In genomic region chr11:96910003-96910402, GRCm38 (mm10) we compare ENCODE assay signal across 8 mouse cellular contexts. TPM values are rescaled to one million over a fixed set of nuclear protein-coding genes. Genes with fewer than 3 reads are reported as not detected.
A peak's percentile ranks its signal among the peaks of the same experiment; 100 is the strongest.
DNase-seq lines count a peak whose midpoint lies in the region; ATAC-seq and TF ChIP-seq lines count a peak whose summit lies in the region.

No protein-coding gene starts in this region.

- H3K4me1 ChIP-seq in embryonic facial prominence, embryonic 10.5 days = peaks cover 58% of the 10 kb centered on the region
- H3K4me1 ChIP-seq in kidney, adult 2 months (ENCODE audit: control insufficient read depth, insufficient read depth, low read length) = peaks cover 4% of the 10 kb centered on the region; the same call in 1 of the 2 replicates
- peaks cover 3% of the 10 kb centered on the region for H3K4me1 ChIP-seq in limb, embryonic 12.5 days (replicated peaks)
- no peaks in the 10 kb centered on the region for H3K4me1 ChIP-seq in midbrain, postnatal 0 days (ENCODE audit: insufficient read depth, low read length)

- peak; percentile 83 for ATAC-seq in granulocyte monocyte progenitor cell, adult 5-6 weeks (replicated peaks; ENCODE audit: poor library complexity, severe bottlenecking)
- 0 out of 2 replicates have a peak, but pooled peaks have one; percentile 39 for ATAC-seq in limb, embryonic 12.5 days (ENCODE audit: insufficient number of reproducible peaks, insufficient read depth, low FRiP score, low TSS enrichment, low read depth)
- ATAC-seq in midbrain, postnatal 0 days (ENCODE audit: low FRiP score) = 0 out of 2 replicates have a peak, but pooled peaks have one; percentile 44

- no peaks in the 10 kb centered on the region for H3K9me3 ChIP-seq in embryonic facial prominence, embryonic 10.5 days
- no peaks in the 10 kb centered on the region for H3K9me3 ChIP-seq in limb, embryonic 12.5 days
- H3K9me3 ChIP-seq in midbrain, postnatal 0 days (ENCODE audit: low read length) = no peaks in the 10 kb centered on the region

- TF ChIP-seq CTCF in kidney, adult 2 months (conservative IDR thresholded peaks at IDR 0.05; ENCODE audit: insufficient read depth, insufficient read length, low read depth, low read length) = peak; percentile 92
- peak; percentile 91 for TF ChIP-seq CTCF in midbrain, postnatal 0 days (IDR thresholded peaks at IDR 0.05)

- peak; percentile 92 for DNase-seq in 3T3-L1 (ENCODE audit: low read depth, low spot score)
- peak; percentile 58 for DNase-seq in adrenal gland, adult 8-10 months
- peak; percentile 86 for DNase-seq in embryonic facial prominence, embryonic 10.5 days (ENCODE audit: low spot score)
- peak; percentile 85 for DNase-seq in kidney, adult 2 months
- DNase-seq in midbrain, postnatal 0 days (ENCODE audit: low spot score) = peak; percentile 91
- DNase-seq in spleen, postnatal 4 days (ENCODE audit: low spot score in 2 of 2) = peak; percentile 68 to 84

- TF ChIP-seq POLR2A in kidney, adult 2 months (IDR thresholded peaks at IDR 0.05; ENCODE audit: low read depth, low read length) = no peak

- H3K9ac ChIP-seq in limb, embryonic 12.5 days (replicated peaks) = no peak overlapping the region
- no peak overlapping the region for H3K9ac ChIP-seq in midbrain, postnatal 0 days (replicated peaks; ENCODE audit: low read length, poor library complexity, severe bottlenecking)

- H3K27ac ChIP-seq in embryonic facial prominence, embryonic 10.5 days (replicated peaks) = peak overlapping the region; percentile 72
- no peak overlapping the region for H3K27ac ChIP-seq in kidney, adult 2 months (ENCODE audit: insufficient read depth, low read depth, low read length)
- H3K27ac ChIP-seq in limb, embryonic 12.5 days = no peak overlapping the region
- H3K27ac ChIP-seq in midbrain, postnatal 0 days (ENCODE audit: low read depth, low read length) = no peak overlapping the region

- no peak overlapping the region for H3K4me3 ChIP-seq in embryonic facial prominence, embryonic 10.5 days
- no peak overlapping the region for H3K4me3 ChIP-seq in kidney, adult 2 months (ENCODE audit: insufficient read depth, low read depth, low read length)
- no peak overlapping the region for H3K4me3 ChIP-seq in limb, embryonic 12.5 days (replicated peaks)
- H3K4me3 ChIP-seq in midbrain, postnatal 0 days (ENCODE audit: low read depth, low read length) = no peak overlapping the region

- H3K36me3 ChIP-seq in embryonic facial prominence, embryonic 10.5 days (replicated peaks) = peaks cover 81% of the 10 kb centered on the region
- no peaks in the 10 kb centered on the region; the same call in 1 of the 2 replicates for H3K36me3 ChIP-seq in kidney, adult 2 months (ENCODE audit: control insufficient read depth, insufficient read depth, low read length)
- peaks cover 57% of the 10 kb centered on the region for H3K36me3 ChIP-seq in limb, embryonic 12.5 days
- H3K36me3 ChIP-seq in midbrain, postnatal 0 days (ENCODE audit: insufficient read depth, low read length) = peaks cover 12% of the 10 kb centered on the region

- no peaks in the 10 kb centered on the region for H3K27me3 ChIP-seq in embryonic facial prominence, embryonic 10.5 days (replicated peaks; ENCODE audit: low read depth, poor library complexity, severe bottlenecking)
- H3K27me3 ChIP-seq in kidney, adult 2 months (replicated peaks; ENCODE audit: control insufficient read depth, insufficient read depth, low read length) = no peaks in the 10 kb centered on the region
- H3K27me3 ChIP-seq in limb, embryonic 12.5 days = 0 out of 2 replicates have a peak, but pooled peaks cover 5% of the 10 kb centered on the region
- no peaks in the 10 kb centered on the region for H3K27me3 ChIP-seq in midbrain, postnatal 0 days (ENCODE audit: insufficient read depth, low read length)

- 30% methylated on average over 7 of the region's 7 CpGs for WGBS in embryonic facial prominence, embryonic 10.5 days
- 33% methylated on average over 7 of the region's 7 CpGs for WGBS in kidney, adult 2 months
- 28% methylated on average over 7 of the region's 7 CpGs for WGBS in limb, embryonic 12.5 days
- WGBS in midbrain, postnatal 0 days = 16% methylated on average over 7 of the region's 7 CpGs

- H3K4me2 ChIP-seq in limb, embryonic 12.5 days = no peak overlapping the region
- no peak overlapping the region for H3K4me2 ChIP-seq in midbrain, postnatal 0 days (ENCODE audit: low read depth, low read length, poor library complexity, severe bottlenecking)

RNA-seq across cellular contexts. Expression of gene Cdk5rap3, which starts 6.3 kb away (rescaled TPM):
- 10 to 100 TPM; 55.2 to 82.1 (median 71.5) TPM for total RNA-seq in adrenal gland, adult 8-10 months (2022)
- 90.1 and 99.9 TPM in 2 replicates for polyA plus RNA-seq in embryonic facial prominence, embryonic 10.5 days (2016; fragmentation: Nextera tagmentation; extraction: Ambion mirVana)
- total RNA-seq in granulocyte monocyte progenitor cell, adult 5-6 weeks (2014; fragmentation: Nextera tagmentation) = 53.6 and 66.7 TPM in 2 replicates
- 68.4 and 68.9 TPM in 2 replicates for total RNA-seq in granulocyte monocyte progenitor cell, adult 5-6 weeks (2017)
- polyA plus RNA-seq in kidney, adult 2 months (2012; rRNA removed) = 35.6 and 37.2 TPM in 2 replicates
- 87.8 and 89.6 TPM in 2 replicates for polyA plus RNA-seq in limb, embryonic 12.5 days (2016; fragmentation: Nextera tagmentation; extraction: Ambion mirVana)
- 43.6 and 48.3 TPM in 2 replicates for total RNA-seq in midbrain, postnatal 0 days (2014; rRNA removed)
- 83.9 and 85.1 TPM in 2 replicates for polyA plus RNA-seq in midbrain, postnatal 0 days (2015; fragmentation: Nextera tagmentation; extraction: Ambion mirVana)

RNA-seq across cellular contexts. Expression of gene Prr15l, which starts 17.9 kb away (rescaled TPM):
- under 1 TPM in 3 of 4 experiments, not detected in 1; 0.28 to 0.70 (median 0.32) TPM for total RNA-seq in adrenal gland, adult 8-10 months (2022)
- polyA plus RNA-seq in embryonic facial prominence, embryonic 10.5 days (2016; fragmentation: Nextera tagmentation; extraction: Ambion mirVana) = 1.1 and 2.3 TPM in 2 replicates
- total RNA-seq in granulocyte monocyte progenitor cell, adult 5-6 weeks (2014; fragmentation: Nextera tagmentation) = not detected in 2 replicates
- 0.67 TPM in 1 of 2 replicates, not detected in the other for total RNA-seq in granulocyte monocyte progenitor cell, adult 5-6 weeks (2017)
- polyA plus RNA-seq in kidney, adult 2 months (2012; rRNA removed) = 114 and 119 TPM in 2 replicates
- 0.84 and 1.1 TPM in 2 replicates for polyA plus RNA-seq in limb, embryonic 12.5 days (2016; fragmentation: Nextera tagmentation; extraction: Ambion mirVana)
- total RNA-seq in midbrain, postnatal 0 days (2014; rRNA removed) = 0.27 TPM in 1 of 2 replicates, not detected in the other
- polyA plus RNA-seq in midbrain, postnatal 0 days (2015; fragmentation: Nextera tagmentation; extraction: Ambion mirVana) = 0.51 and 0.56 TPM in 2 replicates

RNA-seq across cellular contexts. Expression of gene Pnpo, which starts 33.8 kb away (rescaled TPM):
- total RNA-seq in adrenal gland, adult 8-10 months (2022) = 10 to 100 TPM; 34.5 to 43.3 (median 39.4) TPM
- polyA plus RNA-seq in embryonic facial prominence, embryonic 10.5 days (2016; fragmentation: Nextera tagmentation; extraction: Ambion mirVana) = 32.0 and 34.5 TPM in 2 replicates
- total RNA-seq in granulocyte monocyte progenitor cell, adult 5-6 weeks (2014; fragmentation: Nextera tagmentation) = 30.1 and 31.9 TPM in 2 replicates
- 35.0 and 42.1 TPM in 2 replicates for total RNA-seq in granulocyte monocyte progenitor cell, adult 5-6 weeks (2017)
- 73.0 and 77.1 TPM in 2 replicates for polyA plus RNA-seq in kidney, adult 2 months (2012; rRNA removed)
- 18.4 and 19.7 TPM in 2 replicates for polyA plus RNA-seq in limb, embryonic 12.5 days (2016; fragmentation: Nextera tagmentation; extraction: Ambion mirVana)
- total RNA-seq in midbrain, postnatal 0 days (2014; rRNA removed) = 26.9 and 28.6 TPM in 2 replicates
- polyA plus RNA-seq in midbrain, postnatal 0 days (2015; fragmentation: Nextera tagmentation; extraction: Ambion mirVana) = 36.8 and 37.4 TPM in 2 replicates

Comparison
In these comparisons a context has a peak if more than half of its experiments do, and no peak if none do; other contexts are left out.
1. RNA of gene Prr15l, which starts 17.9 kb away (polyA plus RNA-seq): 114 to 119 TPM in kidney, adult 2 months; 1.1 to 2.3 TPM in embryonic facial prominence, embryonic 10.5 days, 0.84 to 1.1 TPM in limb, embryonic 12.5 days and 0.51 to 0.56 TPM in midbrain, postnatal 0 days; every median in the first group is over 10 times any median in the second.
2. Peak in every context shown above with its lines, with median percentiles within 50 percentile points of each other: DNase-seq and ATAC-seq.